Mouse (Mus musculus) ZHBTc4 (cell line): ENCODE data around the gene Gdpgp1.

ENCODE experiments used
- DNase-seq: peaks from one replicate; pipeline ENCODE4 v3.0.0-alpha.2; 2011; ENCODE audit warnings: low read depth, low spot score

Gdpgp1 gene

DNA sequence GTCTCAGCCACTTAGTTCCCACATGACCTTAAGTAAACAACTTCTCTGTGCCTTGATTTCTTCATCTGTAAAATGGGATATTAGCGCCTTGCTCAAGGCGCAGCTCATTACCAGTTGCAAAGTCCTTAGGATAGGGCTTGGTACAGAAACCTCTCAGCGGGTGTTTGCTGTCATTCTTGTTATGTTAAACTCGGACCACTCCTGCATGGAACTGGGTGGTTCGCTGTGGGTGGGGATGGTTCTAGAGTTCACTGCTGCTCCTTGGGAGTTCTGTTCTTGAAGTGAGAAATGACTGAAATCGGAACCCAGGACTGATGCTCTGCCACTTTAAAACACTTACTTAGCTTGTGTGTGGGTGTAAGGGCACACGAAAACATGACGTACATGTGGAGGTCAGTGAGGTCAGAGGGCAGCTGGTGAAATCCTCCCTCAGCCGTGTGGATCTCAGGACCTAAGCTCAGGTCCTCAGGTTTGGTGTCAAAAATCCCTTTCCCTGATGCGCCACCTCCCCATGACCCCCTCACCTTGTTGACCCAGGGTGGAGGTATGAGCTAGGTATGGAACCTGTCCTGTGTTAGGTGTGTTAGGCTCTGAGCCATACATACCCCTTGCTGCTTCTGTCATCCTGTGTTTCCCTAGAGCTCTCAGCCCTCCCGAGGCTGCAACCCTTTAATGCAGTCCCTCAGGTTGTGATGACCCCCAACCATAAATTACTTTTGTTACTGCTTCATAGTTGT lies 32.6 kb upstream of the Gdpgp1 start:
- peak; percentile 91 for DNase-seq

DNA sequence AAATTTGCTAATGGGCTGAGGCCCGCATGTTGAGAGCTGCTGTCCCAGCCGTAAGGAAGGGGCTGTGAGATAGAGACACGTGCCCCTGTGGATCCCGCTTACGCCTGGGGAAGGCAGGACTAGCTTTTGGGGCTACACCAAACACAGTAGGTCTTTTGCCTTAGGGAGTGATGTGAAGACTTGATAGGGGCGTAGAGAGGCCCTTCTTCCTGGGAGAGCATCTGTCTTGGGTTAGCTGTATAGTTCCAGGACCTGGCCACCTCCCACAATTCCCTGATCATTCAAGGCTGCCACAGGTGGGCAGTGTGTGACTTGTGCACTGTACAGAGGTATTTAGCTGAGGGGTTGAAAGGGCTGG lies 32.1 kb upstream of the Gdpgp1 start:
- no peak for DNase-seq

DNA sequence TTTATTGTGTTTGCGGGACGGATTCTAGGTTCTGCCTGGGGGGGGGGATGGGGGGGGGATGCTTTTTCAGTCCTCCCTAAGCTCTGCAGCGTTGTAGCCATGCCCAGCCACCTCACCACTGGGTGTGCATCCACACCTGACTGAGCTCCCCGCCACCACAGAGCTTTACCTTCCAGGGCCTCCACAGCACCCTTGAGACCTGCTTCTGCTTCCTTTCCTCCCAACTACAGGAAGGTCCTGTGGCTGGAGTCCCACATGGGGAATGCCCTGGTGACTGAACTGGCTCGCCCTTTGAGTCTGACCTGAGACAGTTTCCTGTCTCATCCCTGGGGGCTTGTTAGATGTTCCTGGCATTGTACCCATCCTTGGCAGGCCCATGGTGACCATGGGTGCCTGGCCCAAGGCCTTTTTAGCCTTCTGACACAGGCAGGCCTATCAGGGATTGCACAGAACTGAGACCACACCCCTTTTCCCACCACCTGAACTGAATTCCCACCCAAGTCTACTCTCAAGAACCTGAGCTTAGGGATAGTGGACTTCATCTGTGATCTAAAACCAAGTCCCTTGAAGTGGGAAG lies 31.6 kb upstream of the Gdpgp1 start:
- no peak for DNase-seq

DNA sequence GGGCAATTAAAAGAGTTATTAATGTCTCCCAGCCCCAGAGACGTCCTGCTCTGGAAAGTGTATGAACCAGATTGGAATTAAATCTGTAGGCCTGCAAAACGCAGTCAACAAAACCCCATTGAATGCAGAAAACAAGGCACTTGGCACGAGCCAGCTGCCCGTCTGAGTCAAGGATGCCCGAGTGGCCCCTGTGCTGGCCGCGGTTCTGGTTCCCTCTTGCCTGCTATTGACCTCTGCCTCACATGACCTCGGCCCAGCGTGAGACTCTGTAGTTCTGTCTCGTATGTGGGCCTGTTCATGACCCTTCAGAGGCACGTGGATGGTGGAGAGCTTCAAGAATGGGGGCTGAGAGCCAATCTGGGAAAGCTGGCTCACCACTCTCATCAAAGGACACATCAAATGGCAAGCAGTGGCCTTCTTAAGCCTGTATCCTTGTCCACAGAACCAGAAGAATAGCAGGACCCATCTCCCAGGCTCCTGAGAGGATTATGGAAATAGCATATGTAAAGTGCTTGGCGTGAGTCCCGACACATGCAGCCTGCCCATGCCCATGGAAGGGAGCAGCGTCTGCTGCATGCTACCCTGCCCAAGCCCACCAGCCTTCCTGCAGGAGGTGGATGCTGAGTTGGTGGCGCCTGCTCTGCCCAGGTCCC lies 30.7 kb upstream of the Gdpgp1 start:
- no peak for DNase-seq

DNA sequence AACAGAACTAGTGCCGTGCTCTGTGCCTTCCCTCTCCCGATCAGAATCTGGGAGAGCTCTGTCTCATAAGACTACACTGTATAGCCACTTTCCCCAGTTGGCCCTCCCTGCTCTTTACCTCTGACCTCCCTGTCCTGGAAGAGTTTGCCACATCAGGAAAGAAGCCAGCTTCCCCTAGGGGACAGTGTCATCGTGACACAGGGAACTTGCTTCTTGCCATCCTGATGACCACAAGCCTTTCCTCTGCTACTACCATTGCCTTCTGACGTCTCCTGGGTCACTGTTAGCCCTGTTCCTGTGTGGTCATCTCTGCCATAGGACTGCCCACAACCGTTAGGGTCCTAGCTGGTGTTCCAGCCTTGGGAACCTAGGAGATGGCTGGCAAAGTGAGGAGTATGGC lies 29.7 kb upstream of the Gdpgp1 start:
- DNase-seq, result no peak

DNA sequence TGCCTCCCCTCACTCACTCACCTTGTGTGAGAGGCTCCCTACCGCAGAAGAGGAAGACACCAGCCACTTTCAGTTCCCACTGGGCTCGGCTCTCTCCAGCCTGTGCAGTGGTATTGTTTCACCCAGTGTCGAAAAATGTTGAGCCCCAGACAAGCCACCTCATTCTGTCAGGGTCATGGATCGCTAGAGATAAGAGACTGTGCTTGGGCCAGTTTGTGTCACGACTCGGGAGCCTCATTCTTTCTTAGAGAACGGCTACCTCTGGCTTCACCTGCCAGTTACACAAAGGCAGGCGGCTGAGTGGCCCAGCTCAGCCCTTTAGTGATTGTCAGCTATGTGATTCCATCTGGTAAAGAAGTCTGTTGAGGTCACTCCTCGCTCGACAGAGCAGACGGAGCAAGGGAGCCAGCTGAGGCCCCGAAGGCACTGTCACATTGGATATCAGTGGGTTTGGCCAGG lies 29.0 kb upstream of the Gdpgp1 start:
- DNase-seq, result no peak

DNA sequence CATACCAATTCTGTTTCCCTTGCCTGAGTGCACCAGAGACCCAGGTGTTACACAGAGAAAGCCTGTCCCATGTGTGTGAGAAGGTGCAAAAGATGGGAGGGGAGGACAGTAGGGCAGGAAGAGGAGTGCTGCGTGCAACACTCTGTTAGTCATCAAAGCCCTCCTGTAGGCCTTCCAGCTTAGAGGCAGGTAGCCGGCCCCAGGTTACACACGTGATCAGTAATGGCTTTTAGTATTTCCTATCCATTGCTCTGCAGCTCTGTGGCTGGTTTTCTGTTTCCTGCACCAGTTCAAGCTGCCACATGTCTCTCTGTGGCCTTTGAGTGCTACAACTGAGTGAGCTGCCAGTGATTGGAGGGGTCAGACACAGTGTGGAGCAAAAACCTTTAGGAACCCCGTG lies 28.3 kb upstream of the Gdpgp1 start:
- DNase-seq, result no peak

DNA sequence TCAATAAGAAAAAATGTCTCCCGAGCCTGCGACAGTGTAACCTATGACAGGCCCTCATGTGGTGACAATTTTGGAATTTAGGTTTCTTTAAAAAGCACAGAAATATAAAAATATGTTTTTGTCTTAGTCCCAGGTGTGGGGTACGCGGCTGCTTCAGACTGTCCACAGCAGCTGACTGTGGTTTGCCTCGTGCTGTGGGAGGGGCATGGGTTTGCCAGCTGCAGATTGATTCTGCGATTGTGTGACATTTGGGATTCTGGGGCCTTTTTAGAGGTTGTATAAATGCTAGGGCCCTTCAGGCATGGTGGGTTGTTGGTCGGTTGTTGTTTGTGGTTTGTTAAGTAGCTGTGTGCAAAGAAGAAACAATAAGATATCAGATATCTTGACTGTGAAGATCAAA lies 27.7 kb upstream of the Gdpgp1 start:
- no peak for DNase-seq

DNA sequence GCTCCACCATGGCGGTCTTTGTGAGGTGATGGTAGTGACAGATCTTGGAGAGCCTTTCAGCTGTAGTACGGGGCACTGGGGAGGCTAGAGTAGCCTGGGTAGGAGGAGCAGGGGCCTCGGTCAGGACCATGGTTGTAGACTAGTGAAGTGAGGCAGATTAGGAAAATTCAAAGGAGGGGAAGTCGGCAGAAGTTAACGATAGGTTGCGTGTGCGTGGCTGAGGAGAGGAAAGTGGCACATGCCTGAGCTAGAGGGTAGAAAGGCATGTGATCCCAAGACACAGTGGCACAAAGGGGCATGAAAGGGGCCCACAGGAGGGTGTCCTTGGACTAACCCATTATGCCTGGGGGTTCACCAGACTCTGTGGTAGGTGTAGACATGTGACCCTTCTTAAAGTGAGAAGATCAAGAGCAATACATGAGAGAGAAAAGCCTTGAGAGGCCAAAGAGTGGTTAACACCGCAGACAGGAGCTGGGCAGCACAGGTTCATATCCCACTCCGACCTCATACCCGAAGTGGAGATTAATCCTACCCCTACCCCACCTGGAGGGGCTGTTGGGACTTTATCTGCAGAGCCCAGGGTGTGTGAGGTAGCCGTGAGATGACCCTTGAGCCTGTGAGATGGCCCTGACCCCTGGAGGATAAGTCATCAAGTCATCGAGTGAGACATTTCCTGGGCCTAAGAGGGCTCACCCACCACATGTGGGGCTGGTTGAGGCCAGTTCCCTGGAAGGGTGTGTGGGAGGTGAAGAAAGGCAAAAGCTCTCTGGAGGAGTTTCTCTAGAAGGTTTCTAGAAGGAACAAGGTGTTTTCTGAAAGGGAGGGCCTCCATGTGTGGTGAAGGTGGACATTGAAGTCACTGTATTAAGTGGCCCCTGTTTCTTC lies 26.7 kb upstream of the Gdpgp1 start:
- no peak for DNase-seq

DNA sequence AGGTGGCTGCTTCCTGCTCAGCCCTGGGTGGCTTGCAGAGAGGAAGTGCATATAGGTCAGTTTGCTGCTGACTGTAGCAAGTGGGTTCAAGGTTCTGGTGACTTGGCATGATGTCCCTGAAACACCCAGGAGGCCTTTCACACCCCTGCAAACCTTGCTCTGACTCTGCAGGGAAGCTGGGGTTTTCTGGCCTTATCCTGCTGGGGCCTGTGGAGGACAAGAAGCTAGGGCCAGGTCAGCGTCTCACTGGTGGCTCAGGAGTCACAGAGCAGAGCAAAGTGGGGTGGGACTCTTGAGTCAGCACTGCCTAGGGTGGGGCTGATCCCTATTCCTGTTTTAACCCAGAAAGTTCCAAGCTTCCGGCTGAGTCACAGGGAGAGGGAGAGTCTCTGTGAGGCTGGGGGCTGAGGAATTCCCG lies 25.3 kb upstream of the Gdpgp1 start:
- peak; percentile 65 for DNase-seq

DNA sequence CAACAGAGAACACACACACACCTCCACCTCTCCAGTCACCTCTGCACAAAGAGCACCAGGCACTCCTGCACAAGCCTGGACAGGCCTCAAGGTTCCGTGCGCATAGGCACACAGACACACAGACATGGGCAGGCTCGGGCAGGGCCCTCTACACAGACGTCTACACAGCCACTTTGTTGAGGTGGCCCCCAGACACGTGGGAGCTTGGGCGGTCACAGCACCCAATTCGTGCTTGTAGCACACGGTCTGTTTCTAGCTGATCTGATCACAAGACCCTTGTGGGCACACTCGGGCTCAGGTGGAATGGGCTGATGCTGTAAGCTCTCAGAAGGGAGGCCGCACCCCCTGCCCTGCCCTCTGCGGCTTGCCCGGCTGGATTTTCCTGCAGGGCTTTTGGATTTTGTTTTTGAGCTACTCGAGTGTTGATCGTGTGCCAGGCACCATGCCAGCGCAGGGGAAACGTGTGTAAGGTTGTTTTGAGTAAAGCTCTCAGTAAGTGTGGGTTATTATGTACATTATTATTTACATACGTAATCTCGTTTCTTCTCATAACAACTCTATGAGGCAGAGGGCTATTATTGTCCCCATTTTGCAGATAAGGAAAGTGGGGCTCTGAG lies 24.5 kb upstream of the Gdpgp1 start:
- no peak for DNase-seq

DNA sequence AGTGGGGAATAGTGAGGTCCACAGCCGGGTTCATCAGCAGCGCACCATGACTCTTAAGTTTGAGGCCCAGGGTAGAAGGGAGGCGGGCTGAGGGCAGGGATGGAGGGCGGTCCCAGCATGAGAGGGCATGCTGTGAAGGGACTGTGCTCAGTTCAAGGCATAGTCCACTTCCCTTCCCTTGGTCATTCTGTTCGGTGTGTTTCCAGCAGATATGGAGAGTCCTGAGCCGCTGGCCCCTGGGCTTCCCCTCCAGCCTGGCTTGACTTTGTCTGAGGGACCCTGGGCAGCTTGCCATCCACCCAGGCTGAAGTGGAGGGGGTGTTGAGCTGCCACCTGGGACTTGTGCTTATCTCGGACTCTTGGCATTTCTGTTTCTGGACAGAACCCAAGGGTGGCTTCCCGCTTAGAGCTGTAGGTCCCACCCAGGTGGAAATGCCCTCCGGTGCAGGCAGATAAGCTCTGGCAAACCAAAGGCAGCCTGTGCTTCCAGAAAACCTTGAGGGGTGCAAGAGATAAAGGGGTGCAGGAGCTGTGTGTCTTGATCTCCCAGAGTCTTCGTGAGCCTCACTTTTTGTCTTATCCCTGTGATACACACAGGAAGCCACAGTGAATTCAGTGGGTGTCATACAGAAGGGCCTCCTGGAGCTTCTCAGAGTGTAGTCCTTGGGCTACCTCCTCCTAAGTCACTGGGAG lies 23.8 kb upstream of the Gdpgp1 start:
- no peak for DNase-seq

DNA sequence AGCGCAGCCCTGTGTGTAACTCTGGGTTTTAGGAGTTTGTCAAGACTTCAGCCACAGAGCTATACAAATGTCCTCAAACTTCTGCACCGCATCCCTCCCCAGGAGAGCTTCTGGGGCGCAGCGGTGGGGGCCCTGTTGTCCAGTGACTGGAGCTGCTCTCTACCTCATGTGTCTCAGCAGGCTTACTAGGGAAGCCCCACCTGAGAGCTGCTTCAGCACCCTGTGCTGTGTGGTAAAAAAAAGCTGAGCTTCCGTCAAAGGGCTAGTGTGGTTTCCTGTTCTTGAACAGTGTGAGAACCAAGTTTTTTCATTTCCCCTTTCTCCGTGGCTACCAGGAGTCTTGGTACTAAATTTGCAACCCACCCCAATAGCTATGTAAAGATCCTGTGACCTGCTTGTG lies 23.0 kb upstream of the Gdpgp1 start:
- no peak for DNase-seq

DNA sequence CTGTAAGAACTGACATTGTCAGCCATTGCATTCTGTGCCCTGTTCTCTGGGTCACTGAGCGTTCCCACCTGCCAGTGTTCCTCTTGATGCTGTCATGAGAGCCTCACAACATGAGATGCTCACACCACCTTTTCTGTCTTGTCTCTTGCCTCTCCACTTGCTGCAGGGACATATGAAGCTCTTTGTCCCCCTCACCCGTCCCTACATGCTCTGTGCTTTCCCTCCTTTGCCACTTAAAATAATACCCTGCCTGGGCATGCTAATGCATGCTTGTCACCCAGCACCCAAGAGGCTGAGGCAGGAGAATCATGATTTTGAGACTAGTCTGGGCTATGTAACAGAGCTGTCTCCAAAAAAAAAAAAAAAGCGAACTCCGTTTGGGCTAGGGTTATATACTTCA lies 21.7 kb upstream of the Gdpgp1 start:
- DNase-seq, result no peak

DNA sequence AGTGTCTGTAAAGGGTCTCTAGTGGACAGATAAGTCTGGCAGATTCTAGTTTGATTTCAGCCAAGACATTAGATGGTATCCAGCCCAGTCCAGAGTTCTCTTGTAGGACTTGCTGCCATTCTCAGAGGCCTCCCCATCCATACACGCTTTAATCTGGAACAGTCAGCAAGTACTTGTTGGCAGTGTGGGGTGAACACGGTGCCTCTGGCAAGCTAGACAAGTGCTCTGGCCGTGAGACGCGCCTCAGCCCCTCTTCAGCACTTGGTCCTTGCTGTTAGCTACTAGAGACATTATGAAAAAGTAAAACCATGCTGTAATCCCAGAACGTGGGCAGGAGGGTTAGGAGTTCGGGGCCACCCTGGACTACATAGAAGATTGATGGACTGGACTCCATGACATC lies 19.1 kb upstream of the Gdpgp1 start:
- no peak for DNase-seq

DNA sequence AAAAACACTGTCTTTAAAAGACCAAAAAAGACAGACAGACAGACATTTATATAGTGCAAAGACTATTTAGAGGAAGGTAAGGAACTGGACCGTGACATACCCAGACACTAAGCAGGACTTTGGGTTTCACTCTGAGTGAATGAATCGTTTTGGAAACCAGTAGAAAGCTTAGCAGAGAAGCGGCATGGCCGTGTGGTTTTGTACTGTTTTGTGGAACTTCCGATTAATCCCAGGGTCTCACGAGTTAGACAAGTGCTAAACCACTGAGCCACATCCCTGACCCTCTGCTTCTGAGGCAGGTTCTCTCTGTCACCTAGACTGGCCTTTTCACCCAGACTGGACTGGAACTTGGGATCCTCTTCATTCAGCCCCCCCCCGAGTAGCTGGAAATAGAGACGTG lies 18.2 kb upstream of the Gdpgp1 start:
- DNase-seq, result no peak

DNA sequence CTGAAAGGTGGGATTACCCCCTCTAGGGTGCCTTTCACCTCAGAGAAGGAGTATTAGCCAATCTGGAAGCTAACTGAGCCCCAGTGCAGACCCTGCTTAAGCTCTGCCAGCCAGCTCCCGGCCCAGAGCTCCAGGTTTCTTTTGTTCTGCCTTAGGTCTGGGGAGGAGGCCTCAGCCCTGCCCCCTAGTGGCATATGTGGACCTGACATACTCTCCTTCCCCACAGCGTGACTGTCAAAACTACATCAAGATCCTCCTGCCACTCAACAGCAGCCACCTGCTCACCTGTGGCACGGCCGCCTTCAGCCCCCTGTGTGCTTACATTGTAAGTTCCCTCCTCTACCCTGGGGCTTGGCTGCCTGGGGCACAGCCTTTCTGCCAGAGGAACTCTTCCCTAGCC lies 17.3 kb upstream of the Gdpgp1 start:
- DNase-seq, result peak; percentile 90

DNA sequence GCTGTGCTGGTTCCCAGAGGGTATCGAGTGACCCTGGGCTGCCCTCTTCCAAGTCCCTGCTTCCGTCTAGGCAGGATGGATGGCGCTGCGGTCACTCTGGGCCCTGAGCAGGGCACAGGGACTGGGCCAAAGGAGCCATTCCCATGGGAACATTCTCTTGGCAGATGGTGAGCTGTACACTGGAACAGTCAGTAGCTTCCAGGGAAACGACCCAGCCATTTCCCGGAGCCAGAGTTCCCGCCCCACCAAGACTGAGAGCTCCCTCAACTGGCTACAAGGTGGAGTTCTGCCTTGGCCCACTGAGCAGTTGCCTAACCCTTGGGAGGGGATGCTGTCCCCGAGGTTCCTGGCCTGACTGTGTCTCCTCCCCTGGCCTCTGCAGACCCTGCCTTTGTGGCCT lies 16.1 kb upstream of the Gdpgp1 start:
- peak; percentile 35 for DNase-seq

DNA sequence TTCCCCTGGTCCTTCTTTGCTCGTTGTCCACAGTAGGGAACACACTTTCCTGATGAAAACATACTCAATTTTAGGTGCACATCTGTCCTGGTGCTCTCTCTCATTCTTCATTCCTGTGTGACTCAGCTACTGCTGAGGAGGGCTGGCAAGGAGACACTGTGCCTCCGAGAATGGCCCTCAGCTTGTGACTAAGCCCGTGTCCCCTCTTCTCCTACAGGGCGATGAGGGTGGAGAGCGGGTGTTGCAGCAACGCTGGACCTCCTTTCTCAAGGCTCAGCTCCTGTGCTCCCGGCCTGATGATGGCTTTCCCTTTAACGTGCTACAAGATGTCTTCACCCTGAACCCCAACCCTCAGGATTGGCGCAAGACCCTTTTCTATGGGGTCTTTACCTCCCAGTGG lies 14.0 kb upstream of the Gdpgp1 start:
- no peak for DNase-seq

DNA sequence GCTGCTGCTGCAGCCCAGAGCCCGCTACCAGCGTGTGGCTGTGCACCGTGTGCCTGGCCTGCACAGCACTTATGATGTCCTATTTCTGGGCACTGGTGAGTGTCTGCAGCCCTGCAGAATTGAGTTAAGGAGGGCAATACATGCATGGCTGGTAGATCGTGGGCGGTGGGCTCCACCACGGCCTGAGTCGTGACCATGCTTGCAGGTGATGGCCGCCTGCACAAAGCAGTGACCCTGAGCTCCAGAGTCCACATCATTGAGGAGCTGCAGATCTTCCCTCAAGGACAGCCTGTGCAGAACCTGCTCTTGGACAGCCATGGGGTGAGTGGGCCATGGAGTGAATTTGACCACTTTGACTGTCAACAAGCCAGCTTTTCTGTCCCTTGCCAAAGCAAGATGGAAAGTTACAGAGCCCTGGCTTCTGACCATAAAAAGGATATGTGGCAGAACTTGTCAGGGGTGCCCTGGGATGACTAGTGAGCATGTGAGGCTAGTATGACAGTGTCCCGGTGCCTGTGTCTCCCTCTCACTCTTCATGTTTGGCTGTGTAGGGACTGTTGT lies 12.3 kb upstream of the Gdpgp1 start:
- DNase-seq, result no peak
